Mouse (Mus musculus): ENCODE data around the gene Arntl.

- TF ChIP-seq EP300 (IDR thresholded peaks at IDR 0.05) (no peak), CTCF (IDR thresholded peaks at IDR 0.05) (no peak)
Observed at GRCm38 (mm10) chr7:113269081-113269480, 61.8 kb downstream of the Arntl start.
